Mouse (Mus musculus): Measurements from ENCODE around the gene Atg9b. TPM values are rescaled to one million over a fixed set of nuclear protein-coding genes. Genes with fewer than 3 reads are reported as not detected.

Atg9b gene
- total and polyA plus RNA-seq, 3 experiments: 0.89 to 2.2 (median 1.1) TPM

GRCm38 (mm10) chr5:24413042-24413693 is 21.2 kb upstream of the Atg9b start, which contains the start of gene Asic3:
Asic3 (plus strand) TSS chr5:24413392.
- H3K27me3 ChIP-seq (ENCODE audit: control insufficient read depth, insufficient read depth, low read length): no peaks in the 10 kb centered on the region
- no peaks in the 10 kb centered on the region for H3K79me2 ChIP-seq (replicated peaks; ENCODE audit: control insufficient read depth, insufficient read depth, low read length)
- DNase-seq: no peak
- WGBS: 37% methylated on average over 11 of the region's 11 CpGs
- no peak within 1 kb of the TSS for H3K9ac ChIP-seq (ENCODE audit: low read depth, low read length)
- no peak within 1 kb of the TSS for H3K27ac ChIP-seq
- intact Hi-C loops (cut with DNase I): no loop called here
- peaks cover 1% of the 10 kb centered on the region for H3K4me1 ChIP-seq (ENCODE audit: control insufficient read depth, insufficient read depth, low read length)
- no peaks in the 10 kb centered on the region for H3K36me3 ChIP-seq (ENCODE audit: control insufficient read depth, insufficient read depth, low read length)
- TF ChIP-seq CTCF (IDR thresholded peaks at IDR 0.05) (no peak), EP300 (IDR thresholded peaks at IDR 0.05; ENCODE audit: insufficient read depth, low read depth, low read length) (no peak), POLR2A (IDR thresholded peaks at IDR 0.05; ENCODE audit: insufficient read depth, low read depth, low read length) (no peak)
- no peak within 1 kb of the TSS for H3K4me3 ChIP-seq

- intact Hi-C loops (cut with DNase I): no loop called here
- no peak overlapping the region for H3K9ac ChIP-seq (ENCODE audit: low read depth, low read length)
- H3K4me3 ChIP-seq: no peak overlapping the region
- WGBS: 82% methylated on average over 2 of the region's 2 CpGs
- no peak overlapping the region for H3K27ac ChIP-seq
- H3K4me1 ChIP-seq (ENCODE audit: control insufficient read depth, insufficient read depth, low read length): peaks cover 1% of the 10 kb centered on the region
- no peaks in the 10 kb centered on the region for H3K79me2 ChIP-seq (replicated peaks; ENCODE audit: control insufficient read depth, insufficient read depth, low read length)
- TF ChIP-seq EP300 (IDR thresholded peaks at IDR 0.05; ENCODE audit: insufficient read depth, low read depth, low read length) (no peak), POLR2A (IDR thresholded peaks at IDR 0.05; ENCODE audit: insufficient read depth, low read depth, low read length) (no peak), CTCF (IDR thresholded peaks at IDR 0.05) (no peak)
- H3K36me3 ChIP-seq (ENCODE audit: control insufficient read depth, insufficient read depth, low read length): no peaks in the 10 kb centered on the region
- H3K27me3 ChIP-seq (ENCODE audit: control insufficient read depth, insufficient read depth, low read length): no peaks in the 10 kb centered on the region
- DNase-seq: no peak
These were observed 20.1 kb upstream of the Atg9b start for GRCm38 (mm10) chr5:24412063-24412462.

GRCm38 (mm10) chr5:24409466-24409865 is 17.5 kb upstream of the Atg9b start:
- no peak overlapping the region for H3K4me3 ChIP-seq
- no peak for DNase-seq
- no peak overlapping the region for H3K9ac ChIP-seq (ENCODE audit: low read depth, low read length)
- H3K79me2 ChIP-seq (replicated peaks; ENCODE audit: control insufficient read depth, insufficient read depth, low read length): no peaks in the 10 kb centered on the region
- intact Hi-C loops (cut with DNase I): no loop called here
- no peaks in the 10 kb centered on the region for H3K27me3 ChIP-seq (ENCODE audit: control insufficient read depth, insufficient read depth, low read length)
- no peaks in the 10 kb centered on the region for H3K36me3 ChIP-seq (ENCODE audit: control insufficient read depth, insufficient read depth, low read length)
- H3K27ac ChIP-seq: no peak overlapping the region
- H3K4me1 ChIP-seq (ENCODE audit: control insufficient read depth, insufficient read depth, low read length): no peaks in the 10 kb centered on the region; the same call in 1 of the 2 replicates
- TF ChIP-seq POLR2A (IDR thresholded peaks at IDR 0.05; ENCODE audit: insufficient read depth, low read depth, low read length): no peak
- no peak for TF ChIP-seq EP300 (IDR thresholded peaks at IDR 0.05; ENCODE audit: insufficient read depth, low read depth, low read length)
- TF ChIP-seq CTCF (IDR thresholded peaks at IDR 0.05): no peak
- WGBS: 72% methylated on average over 2 of the region's 2 CpGs

- Histone ChIP-seq H3K27me3 (ENCODE audit: control insufficient read depth, insufficient read depth, low read length) (no peaks in the 10 kb centered on the region), H3K4me3 (no peak overlapping the region), H3K9ac (ENCODE audit: low read depth, low read length) (no peak overlapping the region), H3K36me3 (ENCODE audit: control insufficient read depth, insufficient read depth, low read length) (no peaks in the 10 kb centered on the region), H3K4me1 (ENCODE audit: control insufficient read depth, insufficient read depth, low read length) (no peaks in the 10 kb centered on the region; the same call in 1 of the 2 replicates), H3K79me2 (replicated peaks; ENCODE audit: control insufficient read depth, insufficient read depth, low read length) (no peaks in the 10 kb centered on the region), H3K27ac (no peak overlapping the region)
- TF ChIP-seq CTCF (IDR thresholded peaks at IDR 0.05): no peak
- no peak for TF ChIP-seq EP300 (IDR thresholded peaks at IDR 0.05; ENCODE audit: insufficient read depth, low read depth, low read length)
- TF ChIP-seq POLR2A (IDR thresholded peaks at IDR 0.05; ENCODE audit: insufficient read depth, low read depth, low read length): no peak
- 68% methylated on average over 13 of the region's 13 CpGs for WGBS
- intact Hi-C loops (cut with DNase I): no loop called here
- DNase-seq: no peak
These were observed 16.7 kb upstream of the Atg9b start for GRCm38 (mm10) chr5:24408651-24409050.

GRCm38 (mm10) chr5:24405389-24405876 is 13.5 kb upstream of the Atg9b start:
- Histone ChIP-seq H3K4me1 (ENCODE audit: control insufficient read depth, insufficient read depth, low read length) (no peaks in the 10 kb centered on the region; the same call in 1 of the 2 replicates), H3K36me3 (ENCODE audit: control insufficient read depth, insufficient read depth, low read length) (no peaks in the 10 kb centered on the region), H3K4me3 (no peak overlapping the region), H3K79me2 (replicated peaks; ENCODE audit: control insufficient read depth, insufficient read depth, low read length) (no peaks in the 10 kb centered on the region), H3K27ac (no peak overlapping the region), H3K9ac (ENCODE audit: low read depth, low read length) (no peak overlapping the region), H3K27me3 (ENCODE audit: control insufficient read depth, insufficient read depth, low read length) (no peaks in the 10 kb centered on the region)
- DNase-seq: no peak
- intact Hi-C loops (cut with DNase I): no loop called here
- 51% methylated on average over 3 of the region's 3 CpGs for WGBS
- TF ChIP-seq POLR2A (IDR thresholded peaks at IDR 0.05; ENCODE audit: insufficient read depth, low read depth, low read length) (no peak), EP300 (IDR thresholded peaks at IDR 0.05; ENCODE audit: insufficient read depth, low read depth, low read length) (no peak), CTCF (IDR thresholded peaks at IDR 0.05) (no peak)

GRCm38 (mm10) chr5:24404594-24405360 is 12.8 kb upstream of the Atg9b start:
- no peak for DNase-seq
- TF ChIP-seq EP300 (IDR thresholded peaks at IDR 0.05; ENCODE audit: insufficient read depth, low read depth, low read length): no peak
- no peak for TF ChIP-seq POLR2A (IDR thresholded peaks at IDR 0.05; ENCODE audit: insufficient read depth, low read depth, low read length)
- no peak for TF ChIP-seq CTCF (IDR thresholded peaks at IDR 0.05)
- no peaks in the 10 kb centered on the region for H3K36me3 ChIP-seq (ENCODE audit: control insufficient read depth, insufficient read depth, low read length)
- no peaks in the 10 kb centered on the region for H3K27me3 ChIP-seq (ENCODE audit: control insufficient read depth, insufficient read depth, low read length)
- no peak overlapping the region for H3K27ac ChIP-seq
- H3K4me3 ChIP-seq: no peak overlapping the region
- H3K4me1 ChIP-seq (ENCODE audit: control insufficient read depth, insufficient read depth, low read length): no peaks in the 10 kb centered on the region; the same call in 1 of the 2 replicates
- H3K79me2 ChIP-seq (replicated peaks; ENCODE audit: control insufficient read depth, insufficient read depth, low read length): no peaks in the 10 kb centered on the region
- no peak overlapping the region for H3K9ac ChIP-seq (ENCODE audit: low read depth, low read length)
- WGBS: 67% methylated on average over 6 of the region's 6 CpGs
- intact Hi-C loops (cut with DNase I): no loop called here
